Mouse (Mus musculus): Measurements from ENCODE around the gene Hk1.

Hk1 gene

DNA sequence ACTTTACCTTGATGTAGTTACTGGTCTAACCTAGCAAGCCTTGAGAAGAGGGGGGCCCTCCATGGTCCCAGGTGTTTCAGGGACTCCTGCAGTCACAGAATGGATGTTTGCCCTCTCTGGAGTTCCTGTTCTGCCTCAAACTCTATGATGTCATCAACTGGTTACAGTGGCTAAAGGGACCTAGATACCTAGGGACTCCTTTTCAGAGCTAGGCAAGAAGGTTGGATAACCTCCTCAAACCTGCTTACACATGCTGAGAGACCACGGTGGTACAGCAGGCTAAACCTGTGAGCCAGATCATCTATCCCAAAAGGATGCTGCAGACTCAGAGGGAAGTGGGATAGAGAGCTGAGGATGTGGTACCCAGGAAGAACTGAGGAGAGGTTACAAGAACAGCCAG, at the start of gene Hk1:
TSS of gene Hk1 (minus strand) at position 101 of the 400 bp plus-strand sequence.
- in situ Hi-C loops (cut with MboI; ENCODE audit: low sequenced_read_pairs) = no loop called here

DNA sequence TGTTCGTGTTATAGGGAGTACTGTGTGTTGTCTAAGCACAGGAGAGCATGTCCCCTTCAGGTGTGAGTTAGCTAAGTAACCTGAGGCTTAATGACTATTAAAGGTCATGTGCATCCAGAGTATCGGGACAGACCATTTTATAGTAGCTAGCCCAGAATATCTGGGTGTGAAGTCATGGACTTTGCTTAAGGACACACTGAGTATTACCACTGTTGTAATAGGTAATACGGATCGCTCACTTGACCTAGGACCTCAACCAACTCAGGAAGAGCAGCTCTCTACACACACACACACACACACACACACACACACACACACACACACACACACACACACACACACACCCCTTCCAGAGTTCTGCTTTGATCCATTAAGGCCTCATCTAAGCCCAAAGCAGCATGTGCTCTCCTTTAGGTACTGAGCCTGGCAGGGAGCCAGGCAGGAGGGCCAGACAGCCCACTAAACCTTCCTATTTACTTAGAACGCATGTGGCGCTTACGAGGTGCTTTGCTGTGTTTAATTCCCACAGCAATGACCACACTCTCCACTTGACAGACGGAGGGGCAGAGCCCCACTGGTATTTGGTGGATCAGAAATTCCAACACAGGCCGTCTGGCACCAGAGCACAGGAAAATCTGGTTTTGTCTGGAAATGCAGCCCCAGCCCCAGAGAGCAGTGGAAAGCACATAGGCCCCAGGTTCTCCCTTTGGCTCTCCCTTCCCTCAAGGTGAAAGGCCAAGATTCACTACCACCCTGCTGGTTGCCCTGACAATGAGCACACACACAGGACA, 45.6 kb upstream of the Hk1 start:
- in situ Hi-C loops (cut with MboI; ENCODE audit: low sequenced_read_pairs) = no loop called here

DNA sequence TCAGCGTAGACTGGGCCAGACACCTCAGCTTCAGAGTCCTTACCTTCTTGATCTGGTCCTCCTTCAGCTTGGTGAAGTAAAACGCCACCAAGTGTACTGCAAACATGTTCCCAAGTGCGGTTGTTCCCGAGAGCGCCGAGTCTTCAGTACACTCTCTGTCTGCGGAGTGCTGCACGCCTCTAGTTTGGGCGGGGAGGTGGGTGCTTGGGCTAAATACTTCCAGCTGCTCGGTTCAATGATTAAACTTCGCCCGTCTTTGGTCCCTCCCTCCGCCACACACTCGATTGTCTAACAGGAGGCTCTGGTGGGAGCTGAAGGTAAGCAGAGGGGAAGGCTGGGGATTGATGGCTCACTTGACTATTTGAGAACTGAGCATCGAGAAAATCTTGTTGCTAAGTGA, 42.5 kb upstream of the Hk1 start, which contains the start of gene Hkdc1:
TSS of gene Hkdc1 (minus strand) at position 237 of the 400 bp plus-strand sequence.
- in situ Hi-C loops (cut with MboI; ENCODE audit: low sequenced_read_pairs) = no loop called here

DNA sequence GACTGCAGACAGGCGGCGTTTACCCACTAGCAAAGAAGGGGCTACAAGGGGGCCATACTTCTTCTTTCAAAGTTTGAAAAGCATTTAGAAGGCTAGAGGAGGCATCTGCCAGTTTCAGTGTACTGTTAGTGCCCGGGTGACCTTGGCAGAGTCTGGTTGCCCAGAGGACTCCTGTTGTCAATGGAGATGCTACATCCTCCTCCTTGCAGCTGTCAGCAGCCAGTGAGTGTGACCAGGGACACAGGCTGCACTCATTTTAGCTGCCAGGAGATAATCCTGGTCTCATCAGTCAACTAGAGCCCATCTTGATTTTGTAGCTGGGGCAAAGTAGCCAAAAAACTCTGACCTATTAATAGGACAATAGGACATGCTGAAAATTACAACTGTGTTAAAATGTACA, 41.4 kb upstream of the Hk1 start:
- in situ Hi-C loops (cut with MboI; ENCODE audit: low sequenced_read_pairs) = no loop called here

DNA sequence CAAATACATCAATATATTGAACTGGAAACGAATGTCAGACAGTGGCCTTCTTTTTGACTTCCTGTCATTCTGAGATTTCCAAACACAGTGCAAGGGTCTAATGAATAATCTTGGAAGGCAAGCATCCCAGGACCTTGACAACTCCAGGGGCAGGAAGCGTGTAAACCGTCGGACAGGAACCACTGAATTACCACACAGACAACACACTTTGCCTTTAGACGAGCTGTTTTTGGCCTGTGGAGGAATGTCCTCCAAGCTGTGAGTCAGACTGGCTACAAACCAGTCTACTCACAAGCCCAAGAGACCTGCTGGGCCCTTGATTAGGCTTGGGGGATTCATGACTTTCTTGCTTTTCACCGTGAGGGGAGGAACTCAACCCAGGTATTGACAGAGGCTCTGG, 40.7 kb upstream of the Hk1 start:
- in situ Hi-C loops (cut with MboI; ENCODE audit: low sequenced_read_pairs) = no loop called here

DNA sequence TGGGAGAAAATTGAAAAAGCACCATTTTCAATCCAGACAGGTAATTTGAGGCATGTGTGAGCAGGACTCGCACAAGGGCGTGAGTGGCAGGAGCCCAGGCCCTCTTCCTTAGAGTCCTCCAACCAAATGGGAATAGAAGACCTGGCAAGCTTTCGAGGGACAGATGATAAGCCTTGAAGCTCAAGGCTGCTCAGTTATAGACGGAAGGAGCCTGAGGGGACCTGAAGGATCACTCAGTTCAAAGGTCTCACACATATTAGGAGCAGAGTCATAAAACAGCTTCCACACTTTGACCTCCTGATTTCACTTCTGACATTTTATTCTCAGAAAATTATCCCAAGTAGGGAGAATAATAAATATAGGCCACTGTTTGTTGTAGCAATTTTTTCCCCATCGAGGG, 39.7 kb upstream of the Hk1 start:
- in situ Hi-C loops (cut with MboI; ENCODE audit: low sequenced_read_pairs) = no loop called here

DNA sequence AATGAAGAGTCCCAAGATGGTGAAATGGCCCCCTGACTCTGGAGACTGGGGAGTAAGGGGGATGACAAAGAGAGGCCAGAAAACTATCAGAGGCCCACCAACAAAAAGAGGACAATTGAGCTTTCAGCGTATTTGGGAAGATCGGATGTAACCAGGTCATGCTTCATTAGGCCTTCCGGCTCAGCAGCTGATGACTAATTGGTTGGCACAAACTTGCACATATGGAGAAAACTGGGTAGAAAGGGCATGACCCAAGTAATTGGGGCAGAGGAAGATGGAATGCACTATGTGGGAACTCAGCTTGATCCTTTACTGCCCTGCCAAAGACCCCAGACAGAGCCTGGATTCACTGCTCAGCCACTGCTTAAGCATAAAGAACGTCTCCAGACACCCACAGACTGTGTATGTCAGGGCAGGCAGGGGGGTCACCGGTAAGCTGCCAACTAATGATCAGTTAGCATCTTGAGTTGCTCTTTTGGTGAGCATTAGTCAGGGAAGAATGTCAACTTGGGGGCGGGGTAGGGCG, 39.2 kb upstream of the Hk1 start:
- in situ Hi-C loops (cut with MboI; ENCODE audit: low sequenced_read_pairs) = no loop called here

DNA sequence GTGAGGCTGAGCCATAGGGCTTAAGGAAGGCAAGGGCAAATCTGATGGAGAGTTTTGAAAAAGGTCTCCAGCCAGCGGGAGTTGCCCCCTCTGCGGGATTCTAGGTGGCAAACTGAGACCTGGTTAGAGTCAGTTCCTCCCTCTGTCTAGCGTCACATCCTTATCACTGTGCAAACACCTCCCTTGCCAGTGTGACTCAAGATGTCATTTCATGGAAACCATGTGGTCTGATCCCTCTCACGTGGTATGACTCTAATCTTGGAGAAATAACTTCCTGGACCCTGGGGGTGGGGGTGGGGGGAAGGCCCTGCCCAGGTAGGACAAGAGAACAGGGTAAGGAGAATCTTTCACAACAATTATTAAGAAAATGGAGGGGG, 33.9 kb upstream of the Hk1 start:
- in situ Hi-C loops (cut with MboI; ENCODE audit: low sequenced_read_pairs) = no loop called here

DNA sequence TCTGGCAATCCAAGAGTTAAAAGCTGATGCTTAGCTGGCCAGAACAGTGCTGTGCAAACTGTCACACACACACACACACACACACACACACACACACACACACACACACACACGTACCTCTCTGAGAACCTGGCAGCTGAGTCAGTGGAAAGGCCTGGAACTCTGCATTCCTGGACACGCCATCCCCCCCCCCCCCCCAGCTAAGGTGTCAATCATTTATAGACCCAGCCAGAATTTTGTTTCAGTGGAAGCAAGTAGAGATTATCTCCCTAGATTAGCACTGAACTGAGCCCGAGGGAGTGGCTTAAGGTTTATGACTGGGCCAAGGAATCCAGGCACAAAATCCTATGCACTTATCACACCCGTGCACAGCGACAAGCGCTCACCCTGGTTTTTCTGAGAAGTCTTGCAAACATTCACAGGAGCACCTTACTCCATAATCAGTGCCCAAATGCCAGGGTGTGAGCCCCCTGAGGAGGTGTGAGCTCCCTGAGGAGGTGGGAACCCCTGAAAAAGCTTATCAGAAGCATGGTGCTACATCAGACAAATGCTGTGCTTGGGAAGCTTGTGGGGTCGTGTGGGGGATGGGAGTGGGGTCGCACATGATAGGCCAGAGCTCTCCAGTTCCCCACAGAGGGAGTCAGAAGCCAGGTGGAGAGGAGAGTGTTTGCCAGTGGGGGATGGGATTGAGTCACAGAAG, 33.3 kb upstream of the Hk1 start:
- in situ Hi-C loops (cut with MboI; ENCODE audit: low sequenced_read_pairs) = no loop called here

DNA sequence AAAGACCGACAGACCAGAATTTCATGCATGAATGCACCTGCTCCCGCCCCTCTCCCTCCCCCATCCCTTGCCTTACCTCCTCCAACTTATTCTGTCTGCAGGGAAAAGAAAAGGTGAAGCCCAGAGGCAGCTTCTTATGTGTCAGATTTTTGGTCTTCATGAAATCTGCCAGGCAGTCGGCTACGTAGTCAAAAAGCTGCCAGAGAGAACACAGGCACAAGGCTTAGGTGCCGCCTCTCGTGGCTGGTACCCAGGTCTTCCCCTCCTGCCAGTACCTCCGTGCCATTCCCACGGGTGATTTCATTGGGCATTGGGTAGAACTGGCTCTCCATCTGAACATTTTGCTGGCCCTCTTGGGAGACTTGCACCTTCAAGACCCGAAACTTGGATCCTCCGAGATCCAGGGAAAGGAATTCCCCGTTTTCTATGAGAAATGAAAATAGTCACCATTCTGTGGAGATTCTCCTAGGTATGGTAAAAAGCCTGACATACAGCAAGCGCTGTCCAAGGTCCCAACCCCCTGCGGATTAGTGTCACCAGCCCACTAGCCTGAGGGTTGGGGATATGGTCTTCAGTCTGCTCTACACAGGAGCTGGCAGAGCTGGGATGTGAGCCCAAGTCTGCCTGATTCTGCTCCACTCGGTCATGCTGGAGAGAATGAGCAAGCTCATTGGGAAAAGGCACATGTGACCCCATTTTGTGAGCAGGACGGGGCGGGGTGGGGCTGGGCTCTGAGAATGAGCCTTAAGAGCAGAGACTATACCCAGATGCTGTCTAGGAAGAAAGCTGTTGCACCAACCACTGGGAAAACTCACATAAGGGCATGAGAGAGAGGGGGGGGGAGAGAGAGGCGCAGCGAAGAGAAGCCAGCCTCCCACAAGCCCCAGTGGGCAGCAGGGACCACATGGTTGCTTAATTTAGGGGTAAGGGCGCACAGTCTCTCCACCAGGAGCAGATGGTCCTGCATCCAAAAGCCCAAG, 32.0 kb upstream of the Hk1 start:
- in situ Hi-C loops (cut with MboI; ENCODE audit: low sequenced_read_pairs) = no loop called here

DNA sequence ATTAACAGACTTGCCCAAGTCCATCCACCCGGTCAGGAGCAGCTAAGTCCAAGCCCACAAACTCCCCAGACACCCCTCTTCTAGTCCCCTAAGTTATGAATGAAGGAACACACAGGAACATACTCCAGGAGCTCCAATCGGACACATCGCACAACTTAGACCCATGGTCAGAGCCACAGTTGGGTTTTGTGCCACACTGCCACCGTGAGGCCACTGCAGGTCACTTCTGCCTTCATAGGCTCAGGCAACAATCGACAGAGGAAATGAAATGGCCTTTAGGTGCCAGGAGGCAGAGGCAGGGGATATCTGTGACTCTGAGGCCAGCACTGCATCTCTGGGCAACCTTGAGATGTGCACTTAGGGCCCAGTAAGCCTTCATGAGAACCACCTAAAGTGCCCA, 31.2 kb upstream of the Hk1 start:
- in situ Hi-C loops (cut with MboI; ENCODE audit: low sequenced_read_pairs) = no loop called here

DNA sequence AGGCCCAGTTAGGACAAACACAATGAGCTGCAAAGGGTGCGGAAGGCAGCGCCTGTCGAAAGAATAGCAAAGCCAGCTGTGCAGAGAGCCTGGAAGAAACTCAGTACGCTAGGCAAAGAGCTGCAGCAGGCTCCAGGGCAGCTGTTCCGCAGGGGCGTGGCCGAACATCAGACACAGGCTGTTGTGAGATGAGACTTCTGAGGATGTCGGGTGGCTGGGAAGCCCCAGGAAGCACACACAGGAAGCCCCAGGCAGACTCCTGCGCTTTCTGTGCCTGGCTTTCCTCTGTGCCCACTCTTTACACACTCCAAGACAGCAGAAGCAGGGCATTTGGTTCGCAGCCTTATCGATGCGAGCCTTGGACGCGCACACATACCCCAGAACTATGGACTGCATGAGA, 25.2 kb upstream of the Hk1 start:
- in situ Hi-C loops (cut with MboI; ENCODE audit: low sequenced_read_pairs) = no loop called here

DNA sequence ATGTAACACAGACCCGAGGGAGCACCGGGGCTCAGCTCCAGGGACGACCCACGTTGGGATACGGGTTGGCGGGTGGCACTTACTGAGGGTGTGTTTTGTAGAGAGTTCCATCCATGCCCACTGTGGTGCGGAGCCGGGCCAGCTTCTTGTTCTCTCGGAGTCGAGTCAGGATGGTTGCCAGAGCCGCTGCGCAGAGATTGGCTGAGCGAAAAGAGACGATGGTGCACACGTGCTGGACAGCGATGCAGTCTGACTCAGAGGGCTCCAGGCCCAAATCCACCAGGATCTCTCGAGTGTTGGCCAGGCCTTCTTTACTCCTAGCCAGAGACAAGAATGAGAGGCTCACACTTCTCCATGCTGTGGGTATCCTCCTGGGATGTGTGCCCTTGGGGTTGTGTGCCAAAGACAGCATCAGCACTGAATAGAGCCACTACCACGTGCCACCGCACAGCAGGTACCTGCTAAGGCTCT, 22.0 kb upstream of the Hk1 start:
- in situ Hi-C loops (cut with MboI; ENCODE audit: low sequenced_read_pairs) = no loop called here

DNA sequence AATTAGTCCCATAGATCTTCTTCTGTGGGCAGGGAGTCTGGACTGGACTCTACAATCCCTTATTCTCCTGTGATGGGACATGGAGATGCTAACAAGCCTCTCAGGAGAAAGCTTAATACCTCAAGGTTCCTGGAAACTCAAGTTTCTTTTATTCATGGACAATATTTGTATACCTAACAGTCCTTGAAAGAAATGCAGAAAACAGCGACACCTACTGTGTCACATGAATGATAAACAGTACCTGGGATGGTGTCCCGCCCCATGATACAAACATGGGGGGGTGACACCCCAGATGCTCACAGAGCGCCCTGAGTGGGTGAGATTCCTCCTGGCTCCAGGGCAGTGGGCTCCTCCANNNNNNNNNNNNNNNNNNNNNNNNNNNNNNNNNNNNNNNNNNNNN, 3.3 kb upstream of the Hk1 start:
- in situ Hi-C loops (cut with MboI; ENCODE audit: low sequenced_read_pairs) = no loop called here

DNA sequence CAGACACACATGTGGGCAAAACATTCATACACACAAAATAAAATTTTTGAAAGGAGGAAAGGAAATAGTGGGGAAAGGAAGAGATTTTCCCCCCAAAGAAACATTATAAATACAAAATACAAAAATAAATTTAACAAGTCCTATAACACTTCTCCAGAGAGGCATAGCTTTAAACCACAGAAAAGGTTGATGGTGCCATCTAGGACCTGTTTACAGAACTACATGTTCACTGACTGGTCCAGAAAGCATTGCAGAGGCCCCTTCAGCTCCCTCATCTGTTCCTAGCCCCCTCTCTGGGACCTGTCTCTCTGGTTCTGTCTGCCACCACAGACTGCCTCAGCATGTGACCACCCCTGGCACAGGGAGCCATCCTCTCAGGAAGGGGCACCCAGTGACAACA, 1.2 kb upstream of the Hk1 start:
- in situ Hi-C loops (cut with MboI; ENCODE audit: low sequenced_read_pairs) = no loop called here

DNA sequence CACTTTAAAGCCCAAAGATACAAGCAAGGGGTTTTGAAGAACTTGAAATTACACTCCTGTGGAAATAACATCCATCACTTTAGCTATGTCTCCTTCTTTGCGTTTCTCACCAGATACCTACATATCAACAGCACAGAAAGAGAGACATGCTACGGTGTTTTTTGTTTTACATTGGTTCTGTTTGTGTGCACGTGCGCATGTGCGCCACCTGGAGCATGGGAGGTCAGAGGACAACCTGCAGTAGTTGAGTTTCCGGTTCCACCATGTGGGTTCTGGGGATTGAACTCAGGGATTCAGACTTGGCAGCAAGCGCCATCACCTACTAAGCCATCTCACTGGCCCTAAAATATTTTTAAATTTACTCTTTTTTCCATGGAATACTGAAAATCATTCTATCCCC, 20.9 kb downstream of the Hk1 start:
- in situ Hi-C loops (cut with MboI; ENCODE audit: low sequenced_read_pairs) = no loop called here

DNA sequence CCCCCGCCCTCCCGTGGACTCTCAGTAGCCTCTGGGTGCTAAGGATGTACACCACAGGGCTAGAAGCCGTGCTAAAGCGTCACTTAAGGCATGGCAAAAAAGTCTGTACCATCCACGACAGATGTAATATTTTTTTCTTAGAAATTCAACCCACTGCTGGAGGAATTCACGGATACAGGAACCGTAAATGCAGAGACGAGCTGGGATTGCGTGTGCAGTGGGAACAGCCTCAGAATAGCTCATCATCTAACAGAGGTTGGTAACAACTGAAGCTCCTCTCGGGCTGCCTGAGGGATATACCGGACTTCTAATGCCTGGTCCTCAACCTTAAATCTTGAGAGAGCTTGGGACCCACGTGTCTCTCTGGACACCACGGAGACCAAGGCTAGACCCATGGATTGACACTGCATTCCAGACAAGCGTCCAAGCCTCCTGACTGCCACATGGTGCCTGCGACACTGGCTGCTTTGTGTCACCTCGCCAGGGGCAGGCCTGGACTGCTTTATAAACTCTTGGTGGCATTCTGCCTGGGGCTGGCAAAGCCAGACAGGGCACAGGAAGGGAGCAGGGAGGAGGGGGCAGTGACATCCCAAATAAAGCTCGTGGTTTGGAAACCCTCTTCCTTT, 23.5 kb downstream of the Hk1 start:
- in situ Hi-C loops (cut with MboI; ENCODE audit: low sequenced_read_pairs) = no loop called here

DNA sequence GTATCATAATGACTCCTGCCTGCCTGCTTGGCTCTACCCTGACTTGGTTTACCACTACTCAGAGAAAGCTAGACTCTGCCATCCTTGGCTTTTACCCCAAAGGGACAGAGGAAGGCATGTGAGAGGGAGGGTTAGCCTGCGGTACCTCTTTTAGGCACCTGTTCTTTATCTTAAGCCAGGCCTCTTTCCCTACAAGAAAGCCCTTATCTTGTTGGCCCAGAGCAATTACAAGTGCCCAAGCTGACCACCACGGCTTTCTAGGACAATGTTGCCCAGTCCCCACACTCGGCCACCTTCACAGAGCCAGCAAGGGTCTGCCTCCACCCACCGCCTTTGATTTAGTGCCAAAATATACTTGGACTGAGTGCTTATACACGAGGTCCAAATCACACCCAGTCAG, 34.6 kb downstream of the Hk1 start:
- in situ Hi-C loops (cut with MboI; ENCODE audit: low sequenced_read_pairs) = no loop called here

DNA sequence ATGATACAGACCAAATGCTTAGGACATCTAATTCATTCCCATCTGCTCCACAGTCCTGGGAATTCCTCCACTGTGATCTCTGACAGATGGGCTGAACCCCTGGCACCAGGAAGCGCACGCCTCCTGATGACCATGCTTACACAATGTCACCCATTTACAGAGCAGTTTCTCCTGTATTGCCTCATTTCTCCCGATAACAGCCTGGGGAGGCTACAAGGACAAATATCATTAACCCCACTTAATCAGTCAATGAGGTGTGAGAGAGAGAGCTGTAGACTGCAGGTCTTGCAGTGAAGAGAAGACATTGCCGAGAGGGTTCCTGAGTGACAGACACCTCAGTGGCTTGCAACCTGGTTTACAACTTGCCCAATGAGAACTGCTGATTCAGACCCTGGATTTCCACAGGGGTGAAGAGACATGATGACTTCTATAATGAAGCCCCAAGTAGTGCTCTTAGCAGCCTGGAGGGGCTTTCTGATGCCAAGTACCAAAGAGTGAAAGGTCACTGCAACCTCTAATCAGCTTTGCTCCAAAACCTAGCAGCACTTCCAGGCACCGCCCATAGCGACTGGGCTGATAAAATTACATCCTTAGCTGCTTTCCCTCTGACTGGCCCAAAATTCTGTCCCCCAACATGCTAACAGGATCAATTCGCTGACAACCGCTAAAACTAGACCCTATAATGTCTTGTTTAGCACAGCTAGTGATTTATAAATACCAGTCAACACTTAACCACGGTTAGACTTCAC, 35.5 kb downstream of the Hk1 start:
- in situ Hi-C loops (cut with MboI; ENCODE audit: low sequenced_read_pairs) = no loop called here

DNA sequence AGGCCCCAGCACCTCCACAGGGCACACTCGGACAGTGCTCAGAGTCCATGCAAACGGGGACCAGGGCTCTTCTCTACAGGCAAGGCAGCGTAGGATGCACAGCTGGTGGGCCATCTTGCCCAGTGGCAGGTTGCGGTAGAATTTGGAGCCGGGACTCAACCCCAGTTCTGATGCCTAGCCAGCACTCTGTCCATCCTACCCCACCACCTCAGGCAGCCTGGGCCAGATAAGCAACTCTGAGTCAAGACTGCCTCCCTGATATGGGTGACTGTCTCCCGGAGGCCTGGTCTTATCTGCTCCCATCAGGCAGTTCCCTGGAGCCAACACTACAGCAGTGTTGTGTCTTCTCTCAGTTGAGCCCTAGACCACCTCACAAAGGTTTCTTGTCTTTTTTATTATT, 37.2 kb downstream of the Hk1 start:
- in situ Hi-C loops (cut with MboI; ENCODE audit: low sequenced_read_pairs) = no loop called here

All from CH12F3 (cell line).